ENCODE assay signal across 51 mouse cellular contexts in the genomic region with DNA sequence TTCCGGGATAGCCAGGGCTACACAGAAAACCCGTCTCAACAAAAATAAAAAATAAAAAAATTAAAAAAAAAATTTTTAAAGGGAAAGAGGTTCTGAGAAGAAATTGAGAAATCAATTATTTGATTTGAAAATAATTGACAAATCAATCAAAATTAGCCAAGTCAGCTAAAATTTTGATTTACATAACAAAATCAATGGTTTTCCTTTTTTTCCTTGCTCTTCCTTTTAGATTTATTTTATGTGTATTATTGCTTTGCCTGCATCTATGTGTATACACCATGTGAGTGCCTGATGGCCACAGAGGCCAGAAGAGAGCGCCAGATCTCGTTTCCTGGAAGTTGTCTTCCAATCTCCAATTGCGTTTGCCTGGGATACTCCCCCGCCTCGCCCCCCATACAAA. TPM values are rescaled to one million over a fixed set of nuclear protein-coding genes. Genes with fewer than 3 reads are reported as not detected.
"Had no signal": no experiment of that assay in that cellular context is flagged by ENCODE, and none has a peak within 500 bp of the region (broad histone marks: within the 10 kb centered on the region; RNA-seq: fewer than 3 reads in every experiment).

No protein-coding gene starts in this region.

- H3K36me3 ChIP-seq: heart, embryonic 10.5 days; heart, embryonic 12.5 days; heart, embryonic 13.5 days; heart, embryonic 15.5 days; hindbrain, embryonic 10.5 days; hindbrain, embryonic 12.5 days; hindbrain, embryonic 13.5 days; hindbrain, embryonic 15.5 days; intestine, embryonic 15.5 days; kidney, embryonic 15.5 days had no signal

- DNase-seq: heart, postnatal 10 days; heart, postnatal 14 days; heart, postnatal 36 days; heart, postnatal 4 days; kidney, adult 11 months; kidney, adult 18-20 months; kidney, adult 2 months; kidney, adult 9 months; kidney, postnatal 10 days; kidney, postnatal 14 days; kidney, postnatal 25 days; kidney, postnatal 36 days; kidney, postnatal 4 days; layer of hippocampus, adult 9-11 months; layer of hippocampus, postnatal 36 days had no signal

- H3K27ac ChIP-seq: heart, embryonic 10.5 days; heart, embryonic 13.5 days; heart, embryonic 15.5 days; hindbrain, embryonic 10.5 days; hindbrain, embryonic 12.5 days; hindbrain, embryonic 13.5 days; hindbrain, embryonic 14.5 days; hindbrain, embryonic 15.5 days; hindbrain, postnatal 0 days; intestine, embryonic 15.5 days; kidney, embryonic 15.5 days; kidney, postnatal 0 days; layer of hippocampus, adult 2 months; left cerebral cortex, adult 2 months had no signal

- H3K4me2 ChIP-seq: heart, embryonic 11.5 days; heart, embryonic 12.5 days; heart, embryonic 13.5 days; heart, embryonic 15.5 days; hindbrain, embryonic 12.5 days; hindbrain, embryonic 13.5 days; hindbrain, embryonic 14.5 days; hindbrain, embryonic 15.5 days; intestine, embryonic 15.5 days; kidney, embryonic 15.5 days had no signal

- ATAC-seq: hindbrain, embryonic 16.5 days; hindbrain, postnatal 0 days; inflammation-experienced regulatory T-cells, adult 6 months; intestine, embryonic 15.5 days; intestine, embryonic 16.5 days; intestine, postnatal 0 days had no signal

- H3K9me3 ChIP-seq: heart, embryonic 10.5 days; heart, embryonic 12.5 days; heart, embryonic 13.5 days; heart, embryonic 15.5 days; hindbrain, embryonic 12.5 days; hindbrain, embryonic 13.5 days; hindbrain, embryonic 15.5 days; intestine, embryonic 15.5 days; kidney, embryonic 15.5 days had no signal

- H3K9ac ChIP-seq: heart, embryonic 12.5 days; heart, embryonic 13.5 days; heart, embryonic 15.5 days; hindbrain, embryonic 12.5 days; hindbrain, embryonic 13.5 days; hindbrain, embryonic 14.5 days; hindbrain, embryonic 15.5 days; intestine, embryonic 15.5 days; kidney, embryonic 15.5 days had no signal

- H3K4me3 ChIP-seq: heart, embryonic 10.5 days; heart, embryonic 12.5 days; heart, embryonic 13.5 days; heart, embryonic 15.5 days; hindbrain, embryonic 10.5 days; hindbrain, embryonic 12.5 days; hindbrain, embryonic 13.5 days; hindbrain, embryonic 15.5 days; intestine, embryonic 15.5 days; kidney, embryonic 15.5 days; layer of hippocampus, adult 2 months; left cerebral cortex, adult 2 months had no signal

- H3K4me1 ChIP-seq: hindbrain, embryonic 13.5 days; hindbrain, embryonic 15.5 days had no signal

RNA-seq across cellular contexts. Expression of a gene that starts 5.4 kb away (rescaled TPM):
- total RNA-seq: heart, postnatal 10 days; heart, postnatal 14 days; heart, postnatal 25 days; heart, postnatal 36 days; heart, postnatal 4 days; hindbrain, postnatal 0 days; layer of hippocampus, adult 18-20 months; layer of hippocampus, adult 2 months; layer of hippocampus, adult 8-10 months; layer of hippocampus, postnatal 10 days; layer of hippocampus, postnatal 14 days; layer of hippocampus, postnatal 25 days; layer of hippocampus, postnatal 36 days; left cerebral cortex, adult 18-20 months; left cerebral cortex, adult 2 months had no signal
- polyA plus RNA-seq: heart, embryonic 14.5 days; heart, postnatal 0 days; hindbrain, embryonic 10.5 days; hindbrain, embryonic 11.5 days; hindbrain, embryonic 13.5 days; hindbrain, embryonic 14.5 days; hindbrain, embryonic 15.5 days; hindbrain, embryonic 16.5 days; hindbrain, postnatal 0 days; inflammation-experienced regulatory T-cells, adult 6 months; kidney, embryonic 14.5 days had no signal

RNA-seq across cellular contexts. Expression of a gene that starts 30.7 kb away (rescaled TPM):
- total RNA-seq: heart, postnatal 10 days; heart, postnatal 14 days; heart, postnatal 25 days; heart, postnatal 36 days; hematopoietic stem cell, adult 5-6 weeks had no signal
- polyA plus RNA-seq: heart, embryonic 10.5 days; heart, embryonic 11.5 days; heart, embryonic 12.5 days; heart, embryonic 13.5 days; heart, embryonic 14.5 days; heart, embryonic 15.5 days; heart, embryonic 16.5 days; heart, postnatal 0 days; hindbrain, embryonic 11.5 days; inflammation-experienced regulatory T-cells, adult 6 months; intestine, embryonic 14.5 days; intestine, embryonic 15.5 days; intestine, embryonic 16.5 days; intestine, postnatal 0 days; kidney, adult 2 months; kidney, embryonic 14.5 days; kidney, embryonic 15.5 days; kidney, embryonic 16.5 days; large intestine, adult 2 months had no signal
